Mouse (Mus musculus): ENCODE results near the gene Fgf13. TPM values are rescaled to one million over a fixed set of nuclear protein-coding genes. Genes with fewer than 3 reads are reported as not detected.

The Fgf13 gene
- polyA plus RNA-seq, 1 experiment, result not detected

DNA sequence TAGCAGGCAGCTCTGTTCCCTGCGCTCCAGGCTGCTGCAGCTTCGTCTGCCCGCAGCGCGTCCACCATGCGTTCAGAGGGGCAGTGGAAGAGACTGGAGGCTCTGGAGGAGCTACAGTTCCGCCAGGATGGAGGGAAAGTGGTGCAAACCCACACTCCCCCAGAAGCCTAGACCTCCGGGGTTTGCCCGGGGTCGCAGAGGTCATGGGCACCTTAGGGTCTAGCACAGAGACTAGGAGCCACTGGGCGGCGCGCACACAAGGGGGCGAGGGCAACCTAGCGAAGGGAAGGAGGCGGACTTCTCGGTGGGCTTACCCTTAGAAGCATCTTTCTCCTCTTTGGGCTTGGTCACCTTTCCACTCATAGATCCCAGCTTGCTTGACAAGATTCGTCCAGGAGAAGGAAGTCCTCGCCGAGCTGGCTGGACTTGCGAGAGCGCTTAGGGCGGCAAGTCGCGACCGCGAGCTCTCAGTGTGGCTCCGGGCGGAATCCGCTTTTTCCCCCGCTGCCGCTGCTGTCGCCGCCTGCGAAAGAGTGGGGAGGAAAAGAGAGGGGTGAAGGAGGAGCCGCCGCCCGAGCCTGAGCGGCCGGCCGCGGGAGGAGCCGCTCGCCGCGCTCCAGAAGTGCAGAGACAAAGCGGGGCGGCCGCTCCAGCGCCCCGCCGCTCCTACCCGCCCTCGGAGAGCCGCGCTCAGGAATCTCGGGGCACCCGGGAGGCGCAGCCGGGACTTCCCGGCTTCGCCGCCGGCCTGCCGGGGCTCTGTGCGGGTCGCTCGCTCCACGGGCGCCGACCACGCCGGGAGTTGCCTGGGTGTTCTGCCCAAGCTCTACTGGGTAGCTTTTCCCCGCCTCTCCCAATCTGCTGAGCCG lies 811 bp downstream of the Fgf13 start:
- Histone ChIP-seq H3K4me3 (ENCODE audit: insufficient read depth, poor library complexity, severe bottlenecking) (no peak overlapping the region), H3K27me3 (ENCODE audit: control insufficient read depth, insufficient read depth, insufficient read length) (no peaks in the 10 kb centered on the region), H3K79me3 (ENCODE audit: low read depth) (no peaks in the 10 kb centered on the region), H3K36me3 (ENCODE audit: control insufficient read depth, insufficient read depth) (no peaks in the 10 kb centered on the region), H3ac (ENCODE audit: control insufficient read depth, insufficient read length, low read depth) (no peak overlapping the region), H3K79me2 (ENCODE audit: control insufficient read depth, insufficient read depth) (no peaks in the 10 kb centered on the region)
- TF ChIP-seq FOSL1 (IDR thresholded peaks at IDR 0.05; ENCODE audit: insufficient read depth, low read length, poor library complexity, severe bottlenecking) (no peak), MYOD1 (IDR thresholded peaks at IDR 0.05; ENCODE audit: control insufficient read depth, insufficient read length, low read depth) (no peak), MAX (IDR thresholded peaks at IDR 0.05) (no peak), USF1 (IDR thresholded peaks at IDR 0.05; ENCODE audit: low read depth) (no peak), CEBPB (IDR thresholded peaks at IDR 0.05; ENCODE audit: low read depth) (no peak), MYOG (IDR thresholded peaks at IDR 0.05; ENCODE audit: control insufficient read depth, extremely low read depth, insufficient read length) (no peak), CTCF (IDR thresholded peaks at IDR 0.05; ENCODE audit: control insufficient read depth, insufficient read depth, insufficient read length) (no peak)

DNA sequence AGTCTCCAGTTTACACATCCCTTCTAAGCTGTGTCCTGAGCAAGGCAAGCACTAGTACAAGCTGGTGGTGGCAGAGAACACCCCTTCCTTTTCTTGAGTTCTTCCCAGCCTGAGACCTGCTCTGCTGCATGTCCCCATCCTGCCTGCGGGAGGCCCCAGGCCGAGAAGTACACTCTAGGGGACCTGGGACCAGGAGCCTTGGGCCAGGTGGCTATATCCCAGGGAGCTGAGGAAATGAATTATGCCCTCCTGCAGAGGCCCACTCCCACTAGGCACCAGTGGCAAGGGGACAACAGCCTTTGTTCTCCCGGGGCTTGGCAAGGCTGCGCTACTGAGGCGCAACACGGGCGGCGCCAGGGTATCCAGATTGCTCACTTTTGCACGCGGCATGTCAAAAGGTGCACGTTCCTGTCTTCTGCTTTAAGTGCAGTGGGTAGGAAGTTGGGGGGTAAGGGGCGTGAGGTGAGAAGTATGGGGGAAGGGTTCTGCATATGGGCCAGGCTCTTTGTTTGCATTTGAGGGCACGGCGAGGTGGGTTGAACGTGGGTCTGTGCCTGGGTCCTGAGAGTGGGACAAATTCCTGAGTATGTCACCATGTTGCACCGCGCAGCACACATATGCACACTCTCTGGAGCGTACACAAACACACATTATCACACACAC lies 1.7 kb downstream of the Fgf13 start:
- TF ChIP-seq FOSL1 (IDR thresholded peaks at IDR 0.05; ENCODE audit: insufficient read depth, low read length, poor library complexity, severe bottlenecking), result no peak
- no peak for TF ChIP-seq CTCF (IDR thresholded peaks at IDR 0.05; ENCODE audit: control insufficient read depth, insufficient read depth, insufficient read length)
- TF ChIP-seq USF1 (IDR thresholded peaks at IDR 0.05; ENCODE audit: low read depth), result no peak
- no peak for TF ChIP-seq MAX (IDR thresholded peaks at IDR 0.05)
- TF ChIP-seq MYOG (IDR thresholded peaks at IDR 0.05; ENCODE audit: control insufficient read depth, extremely low read depth, insufficient read length), result no peak
- TF ChIP-seq MYOD1 (IDR thresholded peaks at IDR 0.05; ENCODE audit: control insufficient read depth, insufficient read length, low read depth), result no peak
- TF ChIP-seq CEBPB (IDR thresholded peaks at IDR 0.05; ENCODE audit: low read depth), result no peak
- no peaks in the 10 kb centered on the region for H3K27me3 ChIP-seq (ENCODE audit: control insufficient read depth, insufficient read depth, insufficient read length)
- no peak overlapping the region for H3ac ChIP-seq (ENCODE audit: control insufficient read depth, insufficient read length, low read depth)
- no peaks in the 10 kb centered on the region for H3K79me2 ChIP-seq (ENCODE audit: control insufficient read depth, insufficient read depth)
- H3K4me3 ChIP-seq (ENCODE audit: insufficient read depth, poor library complexity, severe bottlenecking), result no peak overlapping the region
- no peaks in the 10 kb centered on the region for H3K79me3 ChIP-seq (ENCODE audit: low read depth)
- no peaks in the 10 kb centered on the region for H3K36me3 ChIP-seq (ENCODE audit: control insufficient read depth, insufficient read depth)

DNA sequence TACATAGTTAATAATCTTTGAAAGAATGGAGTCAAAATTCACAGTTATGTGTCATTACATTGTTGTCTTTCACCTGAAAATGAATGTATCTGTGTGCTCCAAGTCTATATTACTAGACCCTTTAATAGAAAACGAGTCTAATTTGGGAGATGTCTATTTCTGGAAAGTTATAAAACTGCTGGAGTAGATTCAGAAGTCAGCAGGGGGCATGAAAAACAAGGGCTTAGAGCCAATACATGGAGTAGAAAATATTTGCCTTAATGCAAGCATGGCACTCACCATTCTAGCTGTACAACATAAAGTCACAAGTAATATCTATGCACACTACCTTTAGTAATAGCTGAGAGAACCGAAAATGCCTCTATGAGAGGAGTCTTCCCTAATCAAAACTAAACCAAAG lies 19.9 kb downstream of the Fgf13 start:
- TF ChIP-seq CTCF (IDR thresholded peaks at IDR 0.05; ENCODE audit: control insufficient read depth, insufficient read depth, insufficient read length) (no peak), FOSL1 (IDR thresholded peaks at IDR 0.05; ENCODE audit: insufficient read depth, low read length, poor library complexity, severe bottlenecking) (no peak), MAX (IDR thresholded peaks at IDR 0.05) (no peak), CEBPB (IDR thresholded peaks at IDR 0.05; ENCODE audit: low read depth) (no peak), MYOD1 (IDR thresholded peaks at IDR 0.05; ENCODE audit: control insufficient read depth, insufficient read length, low read depth) (no peak), USF1 (IDR thresholded peaks at IDR 0.05; ENCODE audit: low read depth) (no peak), MYOG (IDR thresholded peaks at IDR 0.05; ENCODE audit: control insufficient read depth, extremely low read depth, insufficient read length) (no peak)
- no peaks in the 10 kb centered on the region for H3K79me3 ChIP-seq (ENCODE audit: low read depth)
- H3K79me2 ChIP-seq (ENCODE audit: control insufficient read depth, insufficient read depth), result no peaks in the 10 kb centered on the region
- H3K27me3 ChIP-seq (ENCODE audit: control insufficient read depth, insufficient read depth, insufficient read length), result no peaks in the 10 kb centered on the region
- no peaks in the 10 kb centered on the region for H3K36me3 ChIP-seq (ENCODE audit: control insufficient read depth, insufficient read depth)
- no peak overlapping the region for H3K4me3 ChIP-seq (ENCODE audit: insufficient read depth, poor library complexity, severe bottlenecking)
- H3ac ChIP-seq (ENCODE audit: control insufficient read depth, insufficient read length, low read depth), result no peak overlapping the region

DNA sequence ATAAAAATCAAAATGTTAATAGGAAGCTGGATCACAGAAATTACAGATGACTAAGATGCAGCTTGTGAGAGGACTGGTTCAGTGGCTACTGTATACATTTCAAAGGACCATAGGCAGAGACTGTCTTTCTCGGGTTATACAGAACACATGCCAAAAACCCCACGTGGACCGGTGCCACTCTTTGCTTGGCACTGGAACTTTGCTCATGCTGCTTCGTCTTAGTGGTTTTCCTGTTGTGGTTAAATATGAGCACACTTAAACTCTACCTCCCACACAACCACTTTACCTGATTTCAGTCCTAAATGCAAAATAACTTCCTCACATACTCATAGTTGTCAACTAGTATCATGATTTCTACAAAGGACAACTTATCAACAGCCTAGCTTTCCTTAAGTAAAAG lies 59.6 kb downstream of the Fgf13 start:
- TF ChIP-seq MYOG (IDR thresholded peaks at IDR 0.05; ENCODE audit: control insufficient read depth, extremely low read depth, insufficient read length), result no peak
- no peak for TF ChIP-seq CTCF (IDR thresholded peaks at IDR 0.05; ENCODE audit: control insufficient read depth, insufficient read depth, insufficient read length)
- TF ChIP-seq MYOD1 (IDR thresholded peaks at IDR 0.05; ENCODE audit: control insufficient read depth, insufficient read length, low read depth), result no peak
- TF ChIP-seq FOSL1 (IDR thresholded peaks at IDR 0.05; ENCODE audit: insufficient read depth, low read length, poor library complexity, severe bottlenecking), result no peak
- no peak for TF ChIP-seq CEBPB (IDR thresholded peaks at IDR 0.05; ENCODE audit: low read depth)
- no peak for TF ChIP-seq USF1 (IDR thresholded peaks at IDR 0.05; ENCODE audit: low read depth)
- TF ChIP-seq MAX (IDR thresholded peaks at IDR 0.05), result no peak
- H3K79me3 ChIP-seq (ENCODE audit: low read depth), result no peaks in the 10 kb centered on the region
- no peak overlapping the region for H3ac ChIP-seq (ENCODE audit: control insufficient read depth, insufficient read length, low read depth)
- H3K27me3 ChIP-seq (ENCODE audit: control insufficient read depth, insufficient read depth, insufficient read length), result no peaks in the 10 kb centered on the region
- no peaks in the 10 kb centered on the region for H3K36me3 ChIP-seq (ENCODE audit: control insufficient read depth, insufficient read depth)
- no peaks in the 10 kb centered on the region for H3K79me2 ChIP-seq (ENCODE audit: control insufficient read depth, insufficient read depth)
- H3K4me3 ChIP-seq (ENCODE audit: insufficient read depth, poor library complexity, severe bottlenecking), result no peak overlapping the region

DNA sequence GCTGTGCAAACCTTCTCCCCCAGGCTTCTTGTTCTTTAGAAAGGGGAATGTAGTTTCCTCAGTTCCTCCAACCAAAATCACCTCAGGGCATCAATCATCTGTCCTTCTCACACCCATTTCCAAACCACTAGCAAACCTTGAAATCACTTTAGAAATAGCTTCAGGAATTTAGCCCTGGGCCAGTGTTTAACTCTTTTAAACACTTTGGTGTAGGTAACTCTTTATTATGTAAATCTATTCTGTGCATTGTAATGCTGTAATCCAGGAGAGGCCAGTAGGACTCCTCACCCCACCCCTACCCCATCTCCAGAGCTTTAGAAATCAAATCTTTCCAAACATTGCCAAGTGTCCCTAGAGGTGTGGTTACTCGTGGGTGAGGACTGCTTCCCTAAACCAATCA lies 74.5 kb downstream of the Fgf13 start:
- no peaks in the 10 kb centered on the region for H3K79me2 ChIP-seq (ENCODE audit: control insufficient read depth, insufficient read depth)
- H3K36me3 ChIP-seq (ENCODE audit: control insufficient read depth, insufficient read depth), result no peaks in the 10 kb centered on the region
- H3K4me3 ChIP-seq (ENCODE audit: insufficient read depth, poor library complexity, severe bottlenecking), result no peak overlapping the region
- TF ChIP-seq CEBPB (IDR thresholded peaks at IDR 0.05; ENCODE audit: low read depth) (no peak), MYOD1 (IDR thresholded peaks at IDR 0.05; ENCODE audit: control insufficient read depth, insufficient read length, low read depth) (no peak), MYOG (IDR thresholded peaks at IDR 0.05; ENCODE audit: control insufficient read depth, extremely low read depth, insufficient read length) (no peak), MAX (IDR thresholded peaks at IDR 0.05) (no peak), FOSL1 (IDR thresholded peaks at IDR 0.05; ENCODE audit: insufficient read depth, low read length, poor library complexity, severe bottlenecking) (no peak), CTCF (IDR thresholded peaks at IDR 0.05; ENCODE audit: control insufficient read depth, insufficient read depth, insufficient read length) (no peak), USF1 (IDR thresholded peaks at IDR 0.05; ENCODE audit: low read depth) (no peak)
- no peaks in the 10 kb centered on the region for H3K27me3 ChIP-seq (ENCODE audit: control insufficient read depth, insufficient read depth, insufficient read length)
- H3K79me3 ChIP-seq (ENCODE audit: low read depth), result no peaks in the 10 kb centered on the region
- H3ac ChIP-seq (ENCODE audit: control insufficient read depth, insufficient read length, low read depth), result no peak overlapping the region

Data from C2C12 (cell line).